Mouse (Mus musculus) liver, embryonic 16.5 days (tissue): Measurements from ENCODE around the gene Kcne4. TPM values are rescaled to one million over a fixed set of nuclear protein-coding genes. Genes with fewer than 3 reads are reported as not detected.
"Not testable (repeated sequence)": the region's sequence is repeated elsewhere in the genome, so short reads cannot be mapped to it uniquely, and the experiment has no call there.

Experiments used
- ATAC-seq: fragments of 200-750 bp; cut with Nextera tagmentation; 2 replicates; pipeline ENCODE4 v1.8.0; 2017; ENCODE audit warnings: low read depth, mild to moderate bottlenecking, moderate number of reproducible peaks, moderate library complexity
- H3K27ac ChIP-seq: fragments of 300-500 bp; sonication (generic); 2 replicates; pipeline ENCODE4 v1.5.1; 2014; ENCODE audit warnings: mild to moderate bottlenecking, low read length
- H3K27me3 ChIP-seq: fragments of 300-500 bp; sonication (generic); 2 replicates; pipeline ENCODE4 v1.6.1; 2014; ENCODE audit warnings: low read depth, low read length, mixed read lengths; ENCODE audit not compliant: control insufficient read depth, insufficient read depth
- H3K36me3 ChIP-seq: fragments of 300-500 bp; sonication (generic); 2 replicates; pipeline ENCODE4 v1.6.1; 2014; ENCODE audit warnings: mild to moderate bottlenecking; ENCODE audit not compliant: control insufficient read depth, insufficient read depth
- H3K4me1 ChIP-seq: fragments of 300-500 bp; sonication (generic); 2 replicates; pipeline ENCODE4 v1.6.1; 2014; ENCODE audit warnings: low read depth, low read length, mixed read lengths; ENCODE audit not compliant: control insufficient read depth
- H3K4me2 ChIP-seq: fragments of 300-500 bp; sonication (generic); 2 replicates; pipeline ENCODE4 v1.6.1; 2014; ENCODE audit warnings: low read depth, low read length, mixed read lengths
- H3K4me3 ChIP-seq: fragments of 300-500 bp; sonication (generic); 2 replicates; pipeline ENCODE4 v1.5.1; 2014; ENCODE audit warnings: low read depth, mild to moderate bottlenecking, low read length
- H3K9ac ChIP-seq: fragments of 300-500 bp; sonication (generic); 2 replicates; pipeline ENCODE4 v1.6.1; 2014; ENCODE audit warnings: low read depth, low read length
- H3K9me3 ChIP-seq: fragments of 300-500 bp; sonication (generic); replicated peaks from 2 replicates; pipeline ENCODE4 v1.6.1; 2016; ENCODE audit warnings: low read length; ENCODE audit not compliant: control insufficient read depth
- WGBS: fragments of 180-500 bp; shearing (Covaris S2); extraction: QIAGEN DNeasy Blood & Tissue Kit; methylation state at CpG from one replicate; pipeline ENCODE4 v1.1.7; 2014; ENCODE audit not compliant: insufficient replicate concordance; 5-methylcytosine and 5-hydroxymethylcytosine counted together
- polyA plus RNA-seq: library from polyadenylated mRNA; unstranded; fragments of >200 nt; fragmentation: Nextera tagmentation; extraction: Ambion mirVana; gene quantifications from 2 replicates; pipeline ENCODE4 v1.2.1, GENCODE M21; 2015

Kcne4 gene
- 0.25 and 0.32 TPM in 2 replicates for polyA plus RNA-seq

GRCm38 (mm10) chr1:78816639-78817038 lies at the start of gene Kcne4:
Gene Kcne4 (plus strand): TSS chr1:78816758.
- no peak within 1 kb of the TSS for H3K9ac ChIP-seq
- H3K27me3 ChIP-seq = no peaks in the 10 kb centered on the region
- ATAC-seq = no peak
- H3K4me1 ChIP-seq = no peaks in the 10 kb centered on the region
- no peak within 1 kb of the TSS for H3K4me3 ChIP-seq
- no peaks in the 10 kb centered on the region for H3K9me3 ChIP-seq
- no peaks in the 10 kb centered on the region for H3K36me3 ChIP-seq
- 62% methylated on average over 10 of the region's 10 CpGs for WGBS
- H3K27ac ChIP-seq = no peak within 1 kb of the TSS
- no peak within 1 kb of the TSS for H3K4me2 ChIP-seq

GRCm38 (mm10) chr1:78781899-78782298 lies 34.7 kb upstream of the Kcne4 start:
- Histone ChIP-seq H3K27me3 (no peaks in the 10 kb centered on the region), H3K36me3 (no peaks in the 10 kb centered on the region), H3K4me1 (no peaks in the 10 kb centered on the region), H3K27ac (no peak overlapping the region), H3K4me3 (no peak overlapping the region), H3K9me3 (no peaks in the 10 kb centered on the region), H3K4me2 (no peak overlapping the region), H3K9ac (no peak overlapping the region)
- no peak for ATAC-seq
- 62% methylated on average over 5 of the region's 5 CpGs for WGBS

- H3K4me2 ChIP-seq, ATAC-seq, H3K9ac ChIP-seq, H3K9me3 ChIP-seq, H3K27me3 ChIP-seq, H3K27ac ChIP-seq, H3K36me3 ChIP-seq, H3K4me1 ChIP-seq, H3K4me3 ChIP-seq: not testable (repeated sequence)
- 81% methylated on average over 9 of the region's 9 CpGs for WGBS
Measured at GRCm38 (mm10) chr1:78784936-78785335, 31.6 kb upstream of the Kcne4 start.

GRCm38 (mm10) chr1:78789744-78790143 lies 26.8 kb upstream of the Kcne4 start:
- Histone ChIP-seq H3K9me3 (no peaks in the 10 kb centered on the region), H3K4me3 (no peak overlapping the region), H3K36me3 (no peaks in the 10 kb centered on the region), H3K27me3 (no peaks in the 10 kb centered on the region), H3K4me2 (no peak overlapping the region), H3K27ac (no peak overlapping the region), H3K9ac (no peak overlapping the region), H3K4me1 (no peaks in the 10 kb centered on the region)
- WGBS = 39% methylated on average over 1 of the region's 1 CpGs
- no peak for ATAC-seq

GRCm38 (mm10) chr1:78807428-78807827 lies 9.1 kb upstream of the Kcne4 start:
- Histone ChIP-seq H3K4me3 (no peak overlapping the region), H3K27ac (no peak overlapping the region), H3K27me3 (no peaks in the 10 kb centered on the region), H3K9me3 (no peaks in the 10 kb centered on the region), H3K9ac (no peak overlapping the region), H3K4me2 (no peak overlapping the region), H3K36me3 (no peaks in the 10 kb centered on the region), H3K4me1 (no peaks in the 10 kb centered on the region)
- ATAC-seq = no peak

GRCm38 (mm10) chr1:78809819-78810218 lies 6.7 kb upstream of the Kcne4 start:
- H3K4me3 ChIP-seq = no peak overlapping the region
- H3K4me1 ChIP-seq = no peaks in the 10 kb centered on the region
- no peak overlapping the region for H3K27ac ChIP-seq
- H3K36me3 ChIP-seq = no peaks in the 10 kb centered on the region
- H3K9me3 ChIP-seq = no peaks in the 10 kb centered on the region
- no peak overlapping the region for H3K9ac ChIP-seq
- no peaks in the 10 kb centered on the region for H3K27me3 ChIP-seq
- 48% methylated on average over 4 of the region's 4 CpGs for WGBS
- no peak for ATAC-seq
- no peak overlapping the region for H3K4me2 ChIP-seq

GRCm38 (mm10) chr1:78810904-78811303 lies 5.7 kb upstream of the Kcne4 start:
- no peak overlapping the region for H3K4me3 ChIP-seq
- no peaks in the 10 kb centered on the region for H3K36me3 ChIP-seq
- no peaks in the 10 kb centered on the region for H3K9me3 ChIP-seq
- no peak overlapping the region for H3K9ac ChIP-seq
- H3K4me2 ChIP-seq = no peak overlapping the region
- H3K27me3 ChIP-seq = no peaks in the 10 kb centered on the region
- no peak for ATAC-seq
- H3K27ac ChIP-seq = no peak overlapping the region
- WGBS = 50% methylated on average over 3 of the region's 3 CpGs
- no peaks in the 10 kb centered on the region for H3K4me1 ChIP-seq

- H3K4me2 ChIP-seq = no peak overlapping the region
- no peaks in the 10 kb centered on the region for H3K4me1 ChIP-seq
- no peak overlapping the region for H3K27ac ChIP-seq
- H3K9ac ChIP-seq = no peak overlapping the region
- no peak overlapping the region for H3K4me3 ChIP-seq
- no peaks in the 10 kb centered on the region for H3K27me3 ChIP-seq
- no peak for ATAC-seq
- no peaks in the 10 kb centered on the region for H3K36me3 ChIP-seq
- no peaks in the 10 kb centered on the region for H3K9me3 ChIP-seq
- WGBS = 61% methylated on average over 10 of the region's 10 CpGs
Measured at GRCm38 (mm10) chr1:78811975-78812490, 4.5 kb upstream of the Kcne4 start.

GRCm38 (mm10) chr1:78817756-78818155 lies 1.2 kb downstream of the Kcne4 start:
- Histone ChIP-seq H3K4me1 (no peaks in the 10 kb centered on the region), H3K4me3 (no peak overlapping the region), H3K9ac (no peak overlapping the region), H3K36me3 (no peaks in the 10 kb centered on the region), H3K4me2 (no peak overlapping the region), H3K27me3 (no peaks in the 10 kb centered on the region), H3K27ac (no peak overlapping the region), H3K9me3 (no peaks in the 10 kb centered on the region)
- no peak for ATAC-seq
- 73% methylated on average over 16 of the region's 16 CpGs for WGBS
